Mouse (Mus musculus) hindbrain, embryonic 11.5 days (tissue): ENCODE results near the gene Usp2. TPM values are rescaled to one million over a fixed set of nuclear protein-coding genes. Genes with fewer than 3 reads are reported as not detected.
A peak's percentile ranks its signal among the peaks of the same experiment; 100 is the strongest.

ENCODE experiments used
- ATAC-seq: fragments of 200-750 bp; cut with Nextera tagmentation; 2 replicates; pipeline ENCODE4 v1.8.0; 2017; ENCODE audit warnings: mild to moderate bottlenecking, moderate TSS enrichment, moderate library complexity; ENCODE audit not compliant: low FRiP score
- DNase-seq: peaks from one replicate; pipeline ENCODE4 v3.0.0-alpha.2; 2015; ENCODE audit warnings: low spot score
- H3K27ac ChIP-seq: fragments of 300-500 bp; sonication (generic); 2 replicates; pipeline ENCODE4 v1.5.1; 2014; ENCODE audit warnings: mild to moderate bottlenecking, low read depth, low read length
- H3K27me3 ChIP-seq: fragments of 300-500 bp; sonication (generic); 2 replicates; pipeline ENCODE4 v1.6.1; 2014; ENCODE audit warnings: mild to moderate bottlenecking, low read length, moderate library complexity, mixed read lengths; ENCODE audit not compliant: control insufficient read depth, insufficient read depth
- H3K36me3 ChIP-seq: fragments of 300-500 bp; sonication (generic); 2 replicates; pipeline ENCODE4 v1.6.1; 2014; ENCODE audit warnings: mild to moderate bottlenecking, low read length, moderate library complexity, mixed read lengths; ENCODE audit not compliant: control insufficient read depth, insufficient read depth
- H3K4me1 ChIP-seq: fragments of 300-500 bp; sonication (generic); replicated peaks from 2 replicates; pipeline ENCODE4 v1.6.1; 2014; ENCODE audit warnings: low read length, mixed read lengths; ENCODE audit not compliant: control insufficient read depth, insufficient read depth
- H3K4me2 ChIP-seq: fragments of 300-500 bp; sonication (generic); replicated peaks from 2 replicates; pipeline ENCODE4 v1.6.1; 2014; ENCODE audit warnings: mild to moderate bottlenecking, low read depth, low read length
- H3K4me3 ChIP-seq: fragments of 300-500 bp; sonication (generic); 2 replicates; pipeline ENCODE4 v1.5.1; 2014; ENCODE audit warnings: low read depth, low read length
- H3K9ac ChIP-seq: fragments of 300-500 bp; sonication (generic); 2 replicates; pipeline ENCODE4 v1.6.1; 2014; ENCODE audit warnings: low read depth, low read length
- H3K9me3 ChIP-seq: fragments of 300-500 bp; sonication (generic); 2 replicates; pipeline ENCODE4 v1.6.1; 2016; ENCODE audit warnings: low read length; ENCODE audit not compliant: control insufficient read depth
- WGBS: fragments of 180-500 bp; shearing (Covaris S2); extraction: QIAGEN DNeasy Blood & Tissue Kit; methylation state at CpG from one replicate; pipeline ENCODE4 v1.1.7; 2014; 5-methylcytosine and 5-hydroxymethylcytosine counted together
- polyA plus RNA-seq: library from polyadenylated mRNA; unstranded; fragments of >200 nt; fragmentation: Nextera tagmentation; extraction: Ambion mirVana; gene quantifications from 2 replicates; pipeline ENCODE4 v1.2.1, GENCODE M21; 2014

The Usp2 gene
- polyA plus RNA-seq, 1 experiment from 2014 or later = 13.9 TPM

DNA sequence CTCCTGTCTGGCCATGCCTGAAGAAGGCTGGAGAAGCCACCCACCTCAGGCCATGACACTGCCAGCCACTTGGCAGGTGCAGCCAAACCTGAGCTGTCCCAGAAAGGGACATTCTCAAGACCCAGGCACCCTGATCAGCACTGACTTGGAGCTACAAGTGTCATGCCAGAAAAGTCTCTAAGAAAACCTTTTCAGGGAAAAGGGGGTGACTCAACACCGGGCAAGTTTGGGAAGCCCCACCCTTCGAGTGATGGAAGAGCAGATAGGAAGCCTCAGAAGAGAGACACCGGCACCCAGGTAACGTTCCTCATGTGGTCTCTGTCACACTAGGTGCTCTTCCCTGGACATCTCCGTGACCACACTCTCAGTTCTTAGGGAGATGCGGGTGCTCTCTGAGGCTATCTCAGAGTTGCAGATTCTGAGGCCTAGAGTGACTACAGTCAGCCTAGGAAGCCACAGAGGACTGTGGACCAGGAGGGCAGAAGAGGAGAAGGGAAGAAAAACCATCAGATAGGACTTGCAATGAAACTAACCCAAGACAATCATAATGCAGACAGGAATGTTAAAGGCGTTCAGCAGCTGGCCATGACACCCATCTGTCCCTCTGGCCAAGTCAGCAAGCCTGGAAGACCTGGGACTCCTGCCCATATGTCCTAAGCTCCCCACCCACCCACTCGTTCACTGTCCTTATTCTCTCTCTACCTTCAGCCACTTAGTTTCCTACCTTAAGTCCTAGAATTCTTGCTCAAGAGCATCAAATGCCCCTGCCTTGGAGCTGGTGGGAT is 17.2 kb upstream of the Usp2 start:
- no peak for DNase-seq
- Histone ChIP-seq H3K9ac (no peak overlapping the region), H3K27me3 (peaks cover 8% of the 10 kb centered on the region), H3K4me3 (no peak overlapping the region), H3K4me2 (no peak overlapping the region), H3K4me1 (no peaks in the 10 kb centered on the region), H3K36me3 (no peaks in the 10 kb centered on the region), H3K27ac (no peak overlapping the region), H3K9me3 (no peaks in the 10 kb centered on the region)
- ATAC-seq = no peak
- 84% methylated on average over 8 of the region's 8 CpGs for WGBS

DNA sequence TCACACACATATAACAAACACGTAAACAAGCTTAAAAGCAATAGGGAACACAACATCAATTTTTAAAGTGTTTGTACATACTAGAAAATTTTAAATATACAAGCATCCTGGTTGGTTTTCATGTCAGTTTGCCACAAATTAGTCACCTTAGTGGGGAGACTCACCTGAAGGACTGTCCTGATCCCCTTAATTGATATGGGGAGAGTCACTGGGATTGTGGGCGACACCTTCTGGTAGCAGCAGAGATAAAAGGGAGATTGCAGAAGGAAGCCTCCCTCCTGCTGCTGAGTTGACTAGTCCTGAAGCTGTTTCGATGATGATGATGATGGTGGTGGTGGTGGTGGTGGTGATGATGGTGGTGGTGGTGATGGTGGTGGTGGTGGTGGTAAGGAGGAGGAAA is 14.0 kb upstream of the Usp2 start:
- 63% methylated on average over 3 of the region's 3 CpGs for WGBS
- H3K9me3 ChIP-seq = no peaks in the 10 kb centered on the region
- no peak overlapping the region for H3K4me2 ChIP-seq
- no peaks in the 10 kb centered on the region for H3K4me1 ChIP-seq
- H3K9ac ChIP-seq = no peak overlapping the region
- no peak overlapping the region for H3K27ac ChIP-seq
- H3K36me3 ChIP-seq = no peaks in the 10 kb centered on the region
- DNase-seq = no peak
- ATAC-seq = no peak
- H3K4me3 ChIP-seq = no peak overlapping the region
- H3K27me3 ChIP-seq = no peaks in the 10 kb centered on the region

GRCm38 (mm10) chr9:44053936-44054335 is 12.9 kb upstream of the Usp2 start:
- ATAC-seq (no peak), DNase-seq (no peak)
- H3K4me3 ChIP-seq = no peak overlapping the region
- H3K4me2 ChIP-seq = no peak overlapping the region
- H3K27me3 ChIP-seq = no peaks in the 10 kb centered on the region
- H3K4me1 ChIP-seq = no peaks in the 10 kb centered on the region
- H3K9me3 ChIP-seq = no peaks in the 10 kb centered on the region
- WGBS = 69% methylated on average over 1 of the region's 1 CpGs
- no peaks in the 10 kb centered on the region for H3K36me3 ChIP-seq
- no peak overlapping the region for H3K9ac ChIP-seq
- H3K27ac ChIP-seq = no peak overlapping the region

GRCm38 (mm10) chr9:44058606-44059005 is 8.2 kb upstream of the Usp2 start:
- H3K36me3 ChIP-seq = no peaks in the 10 kb centered on the region
- H3K9me3 ChIP-seq = no peaks in the 10 kb centered on the region
- 84% methylated on average over 6 of the region's 6 CpGs for WGBS
- H3K4me3 ChIP-seq = no peak overlapping the region
- no peaks in the 10 kb centered on the region for H3K4me1 ChIP-seq
- ATAC-seq (no peak), DNase-seq (no peak)
- H3K27me3 ChIP-seq = no peaks in the 10 kb centered on the region
- no peak overlapping the region for H3K4me2 ChIP-seq
- no peak overlapping the region for H3K9ac ChIP-seq
- H3K27ac ChIP-seq = no peak overlapping the region

DNA sequence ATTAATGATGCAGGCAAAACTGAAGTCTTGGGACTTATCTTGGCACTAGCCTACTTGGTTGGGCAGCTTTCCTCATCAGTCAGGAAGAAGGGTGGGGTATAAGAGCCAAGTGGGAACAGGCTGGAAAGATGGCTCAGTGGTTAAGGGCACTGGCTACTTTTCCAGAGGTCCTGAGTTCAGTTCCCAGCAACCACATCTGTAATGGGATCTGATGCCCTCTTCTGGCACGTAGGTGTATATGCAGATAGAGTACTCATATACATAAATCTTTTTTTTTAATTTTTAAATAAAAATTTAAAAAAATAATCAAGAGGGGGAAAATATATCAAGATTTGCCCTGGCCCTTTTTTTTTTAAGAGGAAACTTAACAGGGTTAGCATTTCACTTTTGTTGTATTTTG is 1.6 kb upstream of the Usp2 start:
- H3K9ac ChIP-seq = no peak overlapping the region
- ATAC-seq (no peak), DNase-seq (no peak)
- no peaks in the 10 kb centered on the region for H3K27me3 ChIP-seq
- H3K9me3 ChIP-seq = no peaks in the 10 kb centered on the region
- H3K4me2 ChIP-seq = no peak overlapping the region
- no peaks in the 10 kb centered on the region for H3K36me3 ChIP-seq
- no peak overlapping the region for H3K27ac ChIP-seq
- H3K4me1 ChIP-seq = no peaks in the 10 kb centered on the region
- WGBS = 43% methylated on average over 1 of the region's 1 CpGs
- H3K4me3 ChIP-seq = no peak overlapping the region

DNA sequence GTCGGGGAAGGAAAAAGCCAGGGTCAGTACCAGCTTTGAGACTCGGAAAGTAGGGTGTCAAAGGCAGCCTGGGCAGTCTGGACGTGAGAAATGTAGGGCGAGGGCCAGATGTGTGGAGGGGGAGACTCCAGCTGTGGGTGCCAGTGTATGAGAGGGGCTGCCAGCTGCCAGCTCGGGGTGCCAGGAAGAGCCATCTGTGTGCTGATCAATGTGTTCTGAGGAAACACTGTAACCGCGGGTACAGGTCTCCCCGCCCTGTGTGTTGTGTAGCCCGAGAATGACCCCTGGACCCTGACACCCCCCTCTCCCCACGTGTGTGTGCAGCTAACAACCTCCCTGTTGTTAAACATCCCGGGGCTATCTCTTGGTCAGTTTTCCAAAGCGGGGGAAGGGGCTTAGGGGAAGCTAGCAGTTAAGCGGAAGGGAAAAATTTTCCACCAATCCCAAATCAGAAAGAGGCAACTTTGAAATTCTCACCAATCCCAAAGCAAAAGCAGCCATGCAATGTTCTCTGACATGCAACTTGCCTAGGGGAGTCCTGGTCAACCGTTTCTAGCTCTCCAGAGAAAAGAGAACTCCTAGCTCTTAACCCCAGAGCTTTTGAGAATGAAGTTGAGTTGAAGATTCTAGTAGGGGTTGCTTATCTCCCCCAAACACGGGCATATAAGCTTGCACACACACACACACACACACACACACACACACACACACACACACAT is 579 bp downstream of the Usp2 start:
- Histone ChIP-seq H3K27me3 (no peaks in the 10 kb centered on the region), H3K4me1 (peaks cover 17% of the 10 kb centered on the region), H3K4me3 (peak overlapping the region; percentile 30), H3K9ac (peak overlapping the region; percentile 5; the same call in 1 of the 2 replicates), H3K4me2 (peak overlapping the region; percentile 42), H3K36me3 (no peaks in the 10 kb centered on the region), H3K9me3 (no peaks in the 10 kb centered on the region), H3K27ac (no peak overlapping the region)
- ATAC-seq = no peak; the same call in 1 of the 2 replicates
- 8% methylated on average over 15 of the region's 15 CpGs for WGBS
- peak; percentile 23 for DNase-seq

DNA sequence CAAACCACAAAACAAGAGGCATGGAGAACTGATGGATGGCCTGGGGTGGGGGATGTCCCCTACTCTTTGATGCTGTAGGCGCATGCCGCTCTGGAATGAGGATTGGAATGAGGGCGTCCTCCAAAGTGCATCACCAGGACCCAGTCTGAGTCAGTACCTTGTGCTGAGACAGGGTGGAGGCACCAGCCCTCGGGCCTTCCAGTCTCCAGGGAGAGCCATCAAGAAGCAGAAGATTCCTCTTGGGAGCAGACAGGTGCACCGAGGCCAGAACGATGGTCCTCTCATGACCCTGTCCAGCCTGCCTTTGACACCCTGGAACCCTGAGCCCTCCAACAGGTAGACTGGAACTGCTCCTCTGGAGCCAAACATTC is 1.1 kb downstream of the Usp2 start:
- H3K4me1 ChIP-seq = peaks cover 18% of the 10 kb centered on the region
- H3K36me3 ChIP-seq = no peaks in the 10 kb centered on the region
- ATAC-seq = no peak
- 85% methylated on average over 6 of the region's 6 CpGs for WGBS
- H3K4me3 ChIP-seq = no peak overlapping the region
- H3K9ac ChIP-seq = no peak overlapping the region
- H3K4me2 ChIP-seq = no peak overlapping the region
- H3K9me3 ChIP-seq = no peaks in the 10 kb centered on the region
- no peak overlapping the region for H3K27ac ChIP-seq
- no peaks in the 10 kb centered on the region for H3K27me3 ChIP-seq
- no peak for DNase-seq

GRCm38 (mm10) chr9:44069252-44069651 is 2.4 kb downstream of the Usp2 start:
- WGBS = 34% methylated on average over 7 of the region's 7 CpGs
- Histone ChIP-seq H3K27ac (no peak overlapping the region), H3K9ac (no peak overlapping the region), H3K4me3 (no peak overlapping the region), H3K4me1 (peaks cover 21% of the 10 kb centered on the region), H3K36me3 (no peaks in the 10 kb centered on the region), H3K27me3 (no peaks in the 10 kb centered on the region), H3K9me3 (no peaks in the 10 kb centered on the region), H3K4me2 (0 out of 2 replicates have a peak overlapping the region, but pooled peaks have one; percentile 7)
- no peak for ATAC-seq
- DNase-seq = no peak
